ENCODE assay signal across 17 mouse cellular contexts in genomic region chr3:90549676-90550420, GRCm38 (mm10). TPM values are rescaled to one million over a fixed set of nuclear protein-coding genes. Genes with fewer than 3 reads are reported as not detected.
DNase-seq lines count a peak whose midpoint lies in the region; ATAC-seq lines count a peak whose summit lies in the region.
"Had no signal": no experiment of that assay in that cellular context is flagged by ENCODE, and none has a peak within 500 bp of the region (broad histone marks: within the 10 kb centered on the region; RNA-seq: fewer than 3 reads in every experiment).

No protein-coding gene starts in this region.

- no peak overlapping the region for H3K4me3 ChIP-seq in embryonic facial prominence, embryonic 14.5 days (ENCODE audit: low read depth, low read length)
- H3K4me3 ChIP-seq: forebrain, embryonic 15.5 days; left cerebral cortex, adult 2 months; liver, embryonic 12.5 days had no signal

- H3K27me3 ChIP-seq in embryonic facial prominence, embryonic 14.5 days (replicated peaks; ENCODE audit: control insufficient read depth, insufficient read depth, low read length): no peaks in the 10 kb centered on the region
- H3K27me3 ChIP-seq: forebrain, embryonic 15.5 days had no signal

- H3K27ac ChIP-seq in embryonic facial prominence, embryonic 14.5 days (replicated peaks; ENCODE audit: low read depth, low read length): no peak overlapping the region
- H3K27ac ChIP-seq: forebrain, embryonic 15.5 days; left cerebral cortex, adult 2 months; liver, embryonic 12.5 days; stomach, postnatal 0 days had no signal

- H3K4me1 ChIP-seq in embryonic facial prominence, embryonic 14.5 days (ENCODE audit: control insufficient read depth, insufficient read depth, low read length): no peaks in the 10 kb centered on the region
- H3K4me1 ChIP-seq: forebrain, embryonic 15.5 days; liver, embryonic 12.5 days had no signal

- WGBS in embryonic facial prominence, embryonic 14.5 days: 55% methylated on average over 5 of the region's 5 CpGs

- H3K4me2 ChIP-seq in embryonic facial prominence, embryonic 14.5 days (ENCODE audit: low read depth, low read length): no peak overlapping the region
- H3K4me2 ChIP-seq: forebrain, embryonic 15.5 days; liver, embryonic 12.5 days; midbrain, embryonic 11.5 days had no signal

- no peak for ATAC-seq in embryonic facial prominence, embryonic 14.5 days (ENCODE audit: low read depth)
- ATAC-seq: forebrain, embryonic 15.5 days; liver, embryonic 12.5 days had no signal

- H3K36me3 ChIP-seq in embryonic facial prominence, embryonic 14.5 days (ENCODE audit: control insufficient read depth, insufficient read depth, low read length): no peaks in the 10 kb centered on the region
- H3K36me3 ChIP-seq: forebrain, embryonic 15.5 days; liver, embryonic 12.5 days had no signal

- no peaks in the 10 kb centered on the region for H3K9me3 ChIP-seq in embryonic facial prominence, embryonic 14.5 days (ENCODE audit: control insufficient read depth, low read length)
- H3K9me3 ChIP-seq: forebrain, embryonic 15.5 days; liver, embryonic 12.5 days had no signal

- DNase-seq in heart, adult 11 months: peak; percentile 88
- DNase-seq in heart, adult 8-10 months (ENCODE audit: low spot score): no peak
- DNase-seq in 416B (ENCODE audit: low read depth): peak; percentile 11
- DNase-seq in embryonic facial prominence, embryonic 14.5 days (ENCODE audit: low spot score): peak; percentile 53
- DNase-seq in kidney, postnatal 4 days: peak; percentile 58 to 69
- DNase-seq in right cerebral cortex, adult 18-20 months: no peak
- no peak for DNase-seq in left cerebral cortex, adult 11 months (ENCODE audit: low spot score)
- DNase-seq in cerebellum, adult 11 months: no peak
- DNase-seq: cerebellum, adult 2 months; lung, postnatal 14 days; right cerebral cortex, postnatal 4 days had no signal

- H3K9ac ChIP-seq in embryonic facial prominence, embryonic 14.5 days (ENCODE audit: low read depth, low read length): no peak overlapping the region
- H3K9ac ChIP-seq: forebrain, embryonic 15.5 days; liver, embryonic 12.5 days had no signal

RNA-seq across cellular contexts. Expression of gene S100a3, which starts 10.5 kb away (rescaled TPM):
- total RNA-seq in heart, adult 8-10 months (2022): not detected
- polyA plus RNA-seq in embryonic facial prominence, embryonic 14.5 days (2014; fragmentation: Nextera tagmentation; extraction: Ambion mirVana): 5.2 and 7.9 TPM in 2 replicates
- total RNA-seq: hematopoietic stem cell, adult 5-6 weeks had no signal
- polyA plus RNA-seq: midbrain, embryonic 11.5 days had no signal

RNA-seq across cellular contexts. Expression of gene S100a16, which starts 12.8 kb away (rescaled TPM):
- total RNA-seq in heart, adult 8-10 months (2022): 10 to 100 TPM; 59.8 to 77.4 (median 72.4) TPM
- 182 and 201 TPM in 2 replicates for polyA plus RNA-seq in embryonic facial prominence, embryonic 14.5 days (2014; fragmentation: Nextera tagmentation; extraction: Ambion mirVana)
- total RNA-seq: hematopoietic stem cell, adult 5-6 weeks had no signal

RNA-seq across cellular contexts. Expression of gene S100a14, which starts 23.2 kb away (rescaled TPM):
- under 1 TPM in 3 of 4 experiments, not detected in 1; 0.35 to 0.55 (median 0.37) TPM for total RNA-seq in heart, adult 8-10 months (2022)
- polyA plus RNA-seq in embryonic facial prominence, embryonic 14.5 days (2014; fragmentation: Nextera tagmentation; extraction: Ambion mirVana): 15.6 and 21.5 TPM in 2 replicates
- total RNA-seq: hematopoietic stem cell, adult 5-6 weeks had no signal
- polyA plus RNA-seq: cerebellum, adult 2 months; forebrain, embryonic 15.5 days; liver, embryonic 12.5 days; midbrain, embryonic 11.5 days had no signal

RNA-seq across cellular contexts. Expression of gene S100a13, which starts 35.6 kb away (rescaled TPM):
- total RNA-seq in heart, adult 8-10 months (2022): 10 to 100 TPM; 25.0 to 34.8 (median 27.8) TPM
- polyA plus RNA-seq in embryonic facial prominence, embryonic 14.5 days (2014; fragmentation: Nextera tagmentation; extraction: Ambion mirVana): 40.8 and 45.8 TPM in 2 replicates

RNA-seq across cellular contexts. Expression of gene S100a1, which starts 35.7 kb away (rescaled TPM):
- total RNA-seq in heart, adult 8-10 months (2022): 1,000 to 10,000 TPM; 1,071 to 1,219 (median 1,134) TPM
- polyA plus RNA-seq in embryonic facial prominence, embryonic 14.5 days (2014; fragmentation: Nextera tagmentation; extraction: Ambion mirVana): 37.2 and 49.6 TPM in 2 replicates

Comparison
In these comparisons a context has a peak if more than half of its experiments do, and no peak if none do; other contexts are left out.
1. DNase-seq: peak in heart, adult 11 months (single experiment), 416B (single experiment), embryonic facial prominence, embryonic 14.5 days (single experiment) and kidney, postnatal 4 days (2 of 2); none in heart, adult 8-10 months (single experiment), right cerebral cortex, adult 18-20 months (single experiment), left cerebral cortex, adult 11 months (single experiment) and cerebellum, adult 11 months (single experiment).